Mouse (Mus musculus): ENCODE results near the gene Tbc1d22a. TPM values are rescaled to one million over a fixed set of nuclear protein-coding genes. Genes with fewer than 3 reads are reported as not detected.

Gene Tbc1d22a
- total and polyA plus RNA-seq, 2 experiments from 2014 or later = 13.9 to 19.8 TPM

DNA sequence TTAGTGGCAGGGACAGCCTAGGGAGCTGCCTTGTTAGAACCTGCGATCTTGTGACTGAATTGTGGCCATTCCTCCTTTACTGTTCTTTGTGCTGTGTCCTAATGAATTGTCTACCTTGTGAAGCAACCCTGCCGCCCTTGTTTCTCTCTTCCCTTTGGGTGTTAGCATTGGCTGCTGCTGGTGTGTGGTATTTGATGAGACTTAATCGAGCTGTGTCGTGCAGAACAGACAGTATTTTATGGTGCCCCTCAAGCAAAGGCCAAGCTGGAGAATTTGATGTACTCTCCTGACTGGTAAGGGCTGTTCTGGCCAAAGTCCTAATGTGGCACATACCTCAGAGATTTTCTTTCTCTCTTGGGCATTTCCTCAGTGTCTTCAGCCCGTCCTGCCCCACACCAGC, 12.0 kb downstream of the Tbc1d22a start:
- Histone ChIP-seq H3K36me3 (ENCODE audit: insufficient read depth, low read length) (no peaks in the 10 kb centered on the region), H3K4me3 (ENCODE audit: low read depth, low read length) (no peak overlapping the region), H3K27ac (ENCODE audit: low read depth, low read length) (no peak overlapping the region), H3K9me3 (ENCODE audit: low read length) (no peaks in the 10 kb centered on the region), H3K9ac (replicated peaks; ENCODE audit: low read length, poor library complexity, severe bottlenecking) (no peak overlapping the region), H3K27me3 (ENCODE audit: insufficient read depth, low read length) (no peaks in the 10 kb centered on the region), H3K4me1 (ENCODE audit: insufficient read depth, low read length) (no peaks in the 10 kb centered on the region), H3K4me2 (ENCODE audit: low read depth, low read length, poor library complexity, severe bottlenecking) (no peak overlapping the region)
- TF ChIP-seq CTCF (IDR thresholded peaks at IDR 0.05) = no peak
- DNase-seq (ENCODE audit: low spot score) (no peak), ATAC-seq (ENCODE audit: low FRiP score) (no peak)
- WGBS = 89% methylated on average over 5 of the region's 5 CpGs

DNA sequence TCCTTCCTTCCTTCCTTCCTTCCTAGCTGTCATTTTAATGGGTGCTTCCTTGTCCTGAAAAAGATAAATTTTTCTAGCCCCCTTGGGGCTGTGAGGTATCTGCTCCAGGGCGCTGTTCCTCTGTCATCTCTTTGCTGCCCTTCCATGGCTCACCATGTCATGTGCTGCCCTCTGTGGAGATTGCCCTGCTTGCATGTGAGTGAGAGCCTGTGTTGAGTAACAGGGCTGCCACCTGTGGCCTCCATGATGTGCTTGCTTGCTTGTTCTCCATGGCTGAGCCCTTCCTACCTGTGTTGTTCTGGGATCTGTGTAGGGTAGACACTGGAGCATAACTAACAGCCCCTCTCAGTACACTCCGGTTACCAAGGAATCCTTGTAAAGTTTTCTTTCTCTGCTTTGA, 12.7 kb downstream of the Tbc1d22a start:
- H3K9ac ChIP-seq (replicated peaks; ENCODE audit: low read length, poor library complexity, severe bottlenecking) = no peak overlapping the region
- H3K4me1 ChIP-seq (ENCODE audit: insufficient read depth, low read length) = no peaks in the 10 kb centered on the region
- H3K27ac ChIP-seq (ENCODE audit: low read depth, low read length) = no peak overlapping the region
- H3K27me3 ChIP-seq (ENCODE audit: insufficient read depth, low read length) = no peaks in the 10 kb centered on the region
- H3K4me2 ChIP-seq (ENCODE audit: low read depth, low read length, poor library complexity, severe bottlenecking) = no peak overlapping the region
- TF ChIP-seq CTCF (IDR thresholded peaks at IDR 0.05) = no peak
- H3K9me3 ChIP-seq (ENCODE audit: low read length) = no peaks in the 10 kb centered on the region
- no peak for DNase-seq (ENCODE audit: low spot score)
- no peaks in the 10 kb centered on the region for H3K36me3 ChIP-seq (ENCODE audit: insufficient read depth, low read length)
- WGBS = 82% methylated on average over 2 of the region's 2 CpGs
- no peak for ATAC-seq (ENCODE audit: low FRiP score)
- no peak overlapping the region for H3K4me3 ChIP-seq (ENCODE audit: low read depth, low read length)

DNA sequence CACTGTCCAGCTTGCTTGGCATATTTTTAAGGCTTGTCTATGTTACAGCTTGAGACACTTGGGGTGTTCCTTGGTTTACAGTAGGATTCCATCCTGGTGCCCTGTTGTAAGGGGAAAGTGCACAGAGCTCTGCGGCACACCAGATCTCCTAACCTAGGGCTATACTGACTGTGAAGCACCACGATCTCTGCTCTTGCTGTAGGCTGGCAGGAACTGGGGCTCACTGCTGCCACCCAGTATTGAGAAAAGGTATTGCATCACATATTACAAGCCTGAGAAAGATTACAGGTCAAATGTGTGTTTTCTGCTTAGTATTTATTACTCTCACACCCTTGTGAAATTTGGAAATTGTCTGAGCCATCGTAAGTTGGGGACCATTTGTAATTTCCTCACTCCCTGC, 13.9 kb downstream of the Tbc1d22a start:
- TF ChIP-seq CTCF (IDR thresholded peaks at IDR 0.05) = peak; percentile 81
- no peak for ATAC-seq (ENCODE audit: low FRiP score)
- Histone ChIP-seq H3K27ac (ENCODE audit: low read depth, low read length) (no peak overlapping the region), H3K4me1 (ENCODE audit: insufficient read depth, low read length) (no peaks in the 10 kb centered on the region), H3K4me2 (ENCODE audit: low read depth, low read length, poor library complexity, severe bottlenecking) (no peak overlapping the region), H3K9me3 (ENCODE audit: low read length) (no peaks in the 10 kb centered on the region), H3K4me3 (ENCODE audit: low read depth, low read length) (no peak overlapping the region), H3K9ac (replicated peaks; ENCODE audit: low read length, poor library complexity, severe bottlenecking) (no peak overlapping the region), H3K36me3 (ENCODE audit: insufficient read depth, low read length) (no peaks in the 10 kb centered on the region), H3K27me3 (ENCODE audit: insufficient read depth, low read length) (no peaks in the 10 kb centered on the region)
- peak; percentile 47 for DNase-seq (ENCODE audit: low spot score)
- 32% methylated on average over 3 of the region's 3 CpGs for WGBS

DNA sequence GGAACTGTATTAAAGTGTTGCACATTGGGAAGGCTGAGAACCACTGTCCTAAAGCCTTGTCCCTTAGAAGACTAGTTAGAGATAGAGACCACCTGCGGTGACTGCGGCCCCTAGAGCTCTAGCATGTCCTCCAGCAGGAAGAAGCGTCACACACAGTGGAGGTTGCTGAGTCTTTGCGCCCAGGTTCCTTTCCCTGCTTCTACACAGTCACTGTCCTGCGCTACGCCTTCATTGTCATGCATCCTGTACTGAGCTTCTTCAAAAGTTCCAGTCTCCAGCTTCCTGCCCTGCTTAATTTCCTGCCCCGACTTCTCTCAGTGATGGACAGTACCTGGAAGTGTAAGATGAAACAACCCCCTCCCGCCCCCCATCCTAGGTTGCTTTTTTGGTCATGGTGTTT, 14.8 kb downstream of the Tbc1d22a start:
- TF ChIP-seq CTCF (IDR thresholded peaks at IDR 0.05) = no peak
- 86% methylated on average over 8 of the region's 8 CpGs for WGBS
- Histone ChIP-seq H3K36me3 (ENCODE audit: insufficient read depth, low read length) (no peaks in the 10 kb centered on the region), H3K4me2 (ENCODE audit: low read depth, low read length, poor library complexity, severe bottlenecking) (no peak overlapping the region), H3K9me3 (ENCODE audit: low read length) (no peaks in the 10 kb centered on the region), H3K9ac (replicated peaks; ENCODE audit: low read length, poor library complexity, severe bottlenecking) (no peak overlapping the region), H3K4me3 (ENCODE audit: low read depth, low read length) (no peak overlapping the region), H3K27ac (ENCODE audit: low read depth, low read length) (peak overlapping the region; percentile 9; the same call in 1 of the 2 replicates), H3K4me1 (ENCODE audit: insufficient read depth, low read length) (no peaks in the 10 kb centered on the region), H3K27me3 (ENCODE audit: insufficient read depth, low read length) (no peaks in the 10 kb centered on the region)
- DNase-seq (ENCODE audit: low spot score) (no peak), ATAC-seq (ENCODE audit: low FRiP score) (no peak)

DNA sequence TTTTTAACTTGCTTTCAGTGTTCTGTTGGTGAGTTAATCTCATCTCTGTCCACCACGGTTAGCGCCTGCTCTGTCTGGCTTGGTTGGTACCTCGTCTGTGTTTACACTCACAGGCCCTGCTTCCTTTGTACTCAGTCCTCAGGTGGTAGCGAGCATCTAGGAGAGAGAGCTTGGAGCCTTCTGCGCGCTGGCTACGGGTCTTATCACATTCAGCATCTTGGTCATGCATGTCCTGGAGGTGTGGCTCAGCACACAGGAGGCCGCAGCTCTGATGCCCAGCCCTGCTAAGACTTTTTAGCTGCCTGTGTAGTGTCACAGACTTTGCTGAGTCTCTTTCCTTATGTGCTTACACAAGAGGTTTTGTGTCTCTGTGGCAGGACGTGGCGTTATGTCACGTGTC, 15.4 kb downstream of the Tbc1d22a start:
- ATAC-seq (ENCODE audit: low FRiP score) = no peak
- Histone ChIP-seq H3K4me2 (ENCODE audit: low read depth, low read length, poor library complexity, severe bottlenecking) (no peak overlapping the region), H3K27me3 (ENCODE audit: insufficient read depth, low read length) (no peaks in the 10 kb centered on the region), H3K36me3 (ENCODE audit: insufficient read depth, low read length) (no peaks in the 10 kb centered on the region), H3K9ac (replicated peaks; ENCODE audit: low read length, poor library complexity, severe bottlenecking) (no peak overlapping the region), H3K9me3 (ENCODE audit: low read length) (no peaks in the 10 kb centered on the region), H3K4me3 (ENCODE audit: low read depth, low read length) (no peak overlapping the region), H3K4me1 (ENCODE audit: insufficient read depth, low read length) (no peaks in the 10 kb centered on the region), H3K27ac (ENCODE audit: low read depth, low read length) (no peak overlapping the region)
- DNase-seq (ENCODE audit: low spot score) = no peak
- TF ChIP-seq CTCF (IDR thresholded peaks at IDR 0.05) = no peak
- 66% methylated on average over 11 of the region's 11 CpGs for WGBS

DNA sequence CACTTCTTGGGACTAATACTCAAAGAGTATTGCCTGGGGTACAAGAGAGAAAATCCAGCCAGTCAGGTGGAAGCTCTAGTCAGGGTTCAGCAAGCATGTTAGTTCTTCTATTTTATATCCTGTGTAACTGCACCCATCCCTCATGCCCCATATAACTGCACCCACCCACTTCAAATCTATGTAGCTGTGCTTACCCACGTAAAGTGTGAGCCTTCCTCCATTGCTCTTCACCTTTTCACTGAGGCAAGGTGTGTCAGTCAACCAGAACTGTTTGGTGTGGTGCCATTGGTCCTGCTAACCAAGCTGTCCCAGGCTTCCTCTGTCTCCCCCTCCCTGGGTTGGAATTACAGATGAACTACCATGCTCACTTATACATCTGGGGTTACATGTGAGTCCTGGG, 16.9 kb downstream of the Tbc1d22a start:
- ATAC-seq (ENCODE audit: low FRiP score) = no peak

More for the DNA sequence above, 16.9 kb downstream of the Tbc1d22a start:
- no peak for TF ChIP-seq CTCF (IDR thresholded peaks at IDR 0.05)
- no peaks in the 10 kb centered on the region for H3K27me3 ChIP-seq (ENCODE audit: insufficient read depth, low read length)
- peaks cover 10% of the 10 kb centered on the region; the same call in 1 of the 2 replicates for H3K36me3 ChIP-seq (ENCODE audit: insufficient read depth, low read length)
- no peaks in the 10 kb centered on the region for H3K4me1 ChIP-seq (ENCODE audit: insufficient read depth, low read length)
- H3K4me3 ChIP-seq (ENCODE audit: low read depth, low read length) = no peak overlapping the region
- no peak for DNase-seq (ENCODE audit: low spot score)
- no peaks in the 10 kb centered on the region for H3K9me3 ChIP-seq (ENCODE audit: low read length)
- H3K9ac ChIP-seq (replicated peaks; ENCODE audit: low read length, poor library complexity, severe bottlenecking) = no peak overlapping the region
- H3K27ac ChIP-seq (ENCODE audit: low read depth, low read length) = no peak overlapping the region
- H3K4me2 ChIP-seq (ENCODE audit: low read depth, low read length, poor library complexity, severe bottlenecking) = no peak overlapping the region
- 100% methylated on average over 1 of the region's 1 CpGs for WGBS
